Mouse (Mus musculus): ENCODE results near the gene 6430548M08Rik. TPM values are rescaled to one million over a fixed set of nuclear protein-coding genes. Genes with fewer than 3 reads are reported as not detected.
A peak's percentile ranks its signal among the peaks of the same experiment; 100 is the strongest.

Gene 6430548M08Rik
- polyA plus RNA-seq, 1 experiment from 2014 or later = 35.7 TPM

DNA sequence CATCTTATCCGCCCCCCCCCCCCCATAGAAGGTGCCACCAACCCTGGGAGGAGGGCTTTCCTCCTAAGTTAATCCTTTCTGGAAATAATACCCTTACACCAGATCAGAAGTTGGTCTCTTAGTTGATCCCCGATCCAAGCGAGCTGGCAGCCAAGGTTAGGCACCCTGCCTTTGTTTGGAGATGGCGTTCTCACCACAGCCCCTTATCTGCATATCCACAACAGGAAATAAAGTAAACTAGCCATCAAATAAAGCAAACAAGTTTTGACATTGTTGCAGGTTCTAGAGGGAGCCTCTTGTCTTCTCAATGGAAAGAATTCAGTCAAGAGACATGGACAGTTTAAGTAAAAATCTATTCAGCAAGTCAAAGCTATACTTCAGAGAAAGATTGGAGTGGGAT is 2.6 kb upstream of the 6430548M08Rik start:
- 54% methylated on average over 4 of the region's 4 CpGs for WGBS
- Histone ChIP-seq H3K27me3 (replicated peaks) (peaks cover 6% of the 10 kb centered on the region; the same call in 1 of the 2 replicates), H3K9ac (no peak overlapping the region), H3K4me1 (peaks cover 21% of the 10 kb centered on the region), H3K4me3 (no peak overlapping the region), H3K9me3 (no peaks in the 10 kb centered on the region), H3K36me3 (replicated peaks) (no peaks in the 10 kb centered on the region), H3K4me2 (no peak overlapping the region), H3K27ac (no peak overlapping the region)
- ATAC-seq (replicated peaks) = no peak

DNA sequence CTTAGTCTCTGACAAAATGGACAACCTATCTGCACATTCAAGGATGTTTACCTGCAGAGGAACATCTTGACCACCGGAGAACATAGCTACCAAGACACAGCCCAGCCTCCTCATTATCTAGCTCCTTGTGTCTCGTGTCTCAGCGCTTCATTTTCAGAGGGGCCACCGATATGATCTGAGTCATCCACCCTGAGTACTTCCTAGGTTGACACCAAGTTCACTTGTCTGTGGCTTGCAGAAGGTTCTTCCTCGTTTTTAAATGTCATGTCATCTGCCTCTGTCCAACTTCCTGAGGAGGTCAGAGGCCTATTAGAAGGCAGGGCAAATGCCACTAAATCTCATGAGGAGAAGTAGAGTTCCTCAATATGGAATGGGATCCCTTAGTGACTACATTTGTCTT is 1.4 kb upstream of the 6430548M08Rik start:
- H3K27ac ChIP-seq = no peak overlapping the region
- 90% methylated on average over 5 of the region's 5 CpGs for WGBS
- peaks cover 6% of the 10 kb centered on the region; the same call in 1 of the 2 replicates for H3K27me3 ChIP-seq (replicated peaks)
- peaks cover 21% of the 10 kb centered on the region for H3K4me1 ChIP-seq
- no peak overlapping the region for H3K9ac ChIP-seq
- no peaks in the 10 kb centered on the region for H3K9me3 ChIP-seq
- no peak overlapping the region for H3K4me3 ChIP-seq
- ATAC-seq (replicated peaks) = no peak
- 0 out of 2 replicates have a peak overlapping the region, but pooled peaks have one; percentile 77 for H3K4me2 ChIP-seq
- H3K36me3 ChIP-seq (replicated peaks) = no peaks in the 10 kb centered on the region

DNA sequence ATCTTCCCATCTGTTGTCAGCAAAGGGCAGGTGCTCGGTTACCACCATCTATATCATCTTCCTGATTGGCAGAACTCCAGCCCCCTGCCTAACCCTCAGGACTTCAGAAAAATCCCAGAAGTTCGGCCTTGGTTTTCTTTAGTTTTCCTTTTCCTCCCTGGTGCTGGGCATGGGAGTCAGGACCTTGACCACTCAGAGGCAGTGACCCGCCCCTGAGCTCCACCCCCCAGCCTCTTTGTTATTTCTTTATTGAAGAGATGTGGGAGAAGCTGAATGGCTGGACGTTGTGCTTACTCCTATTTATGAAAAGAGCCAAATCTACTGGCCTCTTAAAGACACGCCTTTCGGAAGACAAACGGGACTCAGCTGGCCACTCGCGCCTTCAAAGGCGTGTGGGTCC is 646 bp upstream of the 6430548M08Rik start:
- Histone ChIP-seq H3K4me3 (peak overlapping the region; percentile 86), H3K4me2 (peak overlapping the region; percentile 77), H3K4me1 (peaks cover 21% of the 10 kb centered on the region), H3K36me3 (replicated peaks) (no peaks in the 10 kb centered on the region), H3K27ac (peak overlapping the region; percentile 90), H3K27me3 (replicated peaks) (peaks cover 6% of the 10 kb centered on the region; the same call in 1 of the 2 replicates), H3K9me3 (no peaks in the 10 kb centered on the region), H3K9ac (peak overlapping the region; percentile 67)
- peak; percentile 34 for ATAC-seq (replicated peaks)
- 5% methylated on average over 10 of the region's 10 CpGs for WGBS

DNA sequence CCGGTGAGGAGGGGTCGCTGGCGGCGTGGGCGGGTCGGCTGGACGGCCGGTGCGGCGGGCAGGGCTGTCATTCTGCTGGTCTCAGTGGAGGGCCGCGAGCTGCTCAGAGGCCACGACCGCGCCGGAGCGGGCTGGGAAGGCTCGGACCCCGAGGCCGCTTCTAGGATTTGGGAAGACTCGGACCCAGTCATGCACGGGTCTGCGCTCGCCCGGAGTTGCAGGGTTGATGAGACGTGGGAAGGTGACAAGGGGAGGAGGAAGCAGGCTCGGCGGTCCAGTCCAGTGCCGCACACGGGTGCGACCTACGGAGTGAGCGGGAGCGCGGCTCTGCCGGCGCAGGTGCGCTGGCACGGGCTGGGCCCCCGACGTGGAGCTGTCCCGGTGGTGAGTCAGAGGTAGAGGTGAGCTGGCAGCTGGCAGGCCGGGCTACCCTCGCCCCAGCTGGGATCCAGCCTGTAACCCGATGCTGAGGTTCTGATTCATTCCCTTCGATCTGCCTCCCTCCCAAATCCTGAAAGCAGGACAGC is 426 bp downstream of the 6430548M08Rik start:
- peak overlapping the region; percentile 86 for H3K4me3 ChIP-seq
- peaks cover 21% of the 10 kb centered on the region for H3K4me1 ChIP-seq
- 1% methylated on average over 46 of the region's 46 CpGs for WGBS
- H3K9ac ChIP-seq = peak overlapping the region; percentile 81
- peak overlapping the region; percentile 77 for H3K4me2 ChIP-seq
- ATAC-seq (replicated peaks) = peak; percentile 72
- no peaks in the 10 kb centered on the region for H3K9me3 ChIP-seq
- H3K36me3 ChIP-seq (replicated peaks) = no peaks in the 10 kb centered on the region
- peak overlapping the region; percentile 88 for H3K27ac ChIP-seq
- H3K27me3 ChIP-seq (replicated peaks) = peaks cover 6% of the 10 kb centered on the region; the same call in 1 of the 2 replicates

DNA sequence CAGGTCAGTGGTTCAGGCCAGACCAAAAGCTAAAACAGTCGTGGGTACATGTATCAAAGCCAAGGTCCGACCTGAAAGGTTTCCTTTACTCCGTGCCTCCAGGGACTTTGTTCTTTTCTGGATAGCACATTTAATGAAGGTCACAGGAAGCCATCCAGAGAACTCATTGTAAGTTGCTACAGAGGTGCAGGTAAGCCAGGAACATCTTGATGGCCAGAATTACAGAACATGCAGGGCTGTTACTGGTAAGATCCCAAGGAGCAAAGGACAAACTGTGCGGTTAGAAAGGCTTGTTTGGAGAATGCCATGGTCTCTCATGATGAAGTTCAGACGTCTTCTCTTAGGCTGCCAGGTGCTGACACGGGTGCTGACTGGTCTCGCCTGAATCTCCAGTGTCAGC is 2.6 kb downstream of the 6430548M08Rik start:
- Histone ChIP-seq H3K4me2 (no peak overlapping the region), H3K4me1 (peaks cover 21% of the 10 kb centered on the region), H3K9me3 (no peaks in the 10 kb centered on the region), H3K27me3 (replicated peaks) (peaks cover 6% of the 10 kb centered on the region; the same call in 1 of the 2 replicates), H3K36me3 (replicated peaks) (no peaks in the 10 kb centered on the region), H3K27ac (no peak overlapping the region), H3K9ac (no peak overlapping the region), H3K4me3 (no peak overlapping the region)
- no peak for ATAC-seq (replicated peaks)
- WGBS = 75% methylated on average over 7 of the region's 7 CpGs

DNA sequence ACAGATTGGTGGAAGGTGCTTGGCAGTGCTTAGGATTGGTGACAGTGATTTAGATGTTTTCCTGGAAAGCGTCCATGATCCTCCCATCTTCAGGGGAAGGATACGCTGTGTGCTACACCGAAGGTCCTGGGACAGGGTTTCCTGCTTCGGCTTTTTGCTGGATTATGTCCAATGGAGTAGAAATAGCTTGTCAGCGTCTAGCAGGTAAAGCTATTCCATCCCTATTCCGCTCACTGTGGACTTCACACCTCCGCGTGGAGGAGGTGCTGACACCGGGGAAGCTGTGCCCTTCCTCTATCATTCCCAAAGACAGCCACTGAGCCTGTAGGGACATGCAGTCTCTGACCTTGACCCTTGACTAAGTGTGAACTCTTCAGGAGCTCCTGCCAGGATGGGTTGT is 4.2 kb downstream of the 6430548M08Rik start:
- 91% methylated on average over 9 of the region's 9 CpGs for WGBS
- ATAC-seq (replicated peaks) = no peak
- H3K9me3 ChIP-seq = no peaks in the 10 kb centered on the region

DNA sequence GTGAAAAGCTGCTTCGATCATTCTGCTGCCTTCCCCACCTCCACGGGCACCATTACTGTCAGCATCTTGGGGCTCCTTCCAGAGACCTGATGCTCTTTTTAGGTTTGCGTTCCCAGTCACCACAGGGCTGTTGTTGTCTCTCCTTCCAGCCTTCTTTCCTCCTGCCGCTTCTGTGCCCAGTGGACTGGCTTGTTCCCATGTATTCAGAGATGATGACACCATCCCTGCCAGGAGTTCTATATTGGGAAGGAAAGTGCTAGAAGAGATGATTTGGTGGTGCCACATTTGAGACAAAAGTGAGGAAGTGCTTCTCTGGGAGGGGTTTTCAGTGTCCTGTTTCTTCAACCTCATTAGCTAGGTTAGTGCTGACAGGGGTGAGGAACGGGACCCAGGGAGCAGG is 4.9 kb downstream of the 6430548M08Rik start:
- Histone ChIP-seq H3K9me3 (no peaks in the 10 kb centered on the region), H3K27me3 (replicated peaks) (peaks cover 6% of the 10 kb centered on the region; the same call in 1 of the 2 replicates), H3K4me2 (no peak overlapping the region), H3K9ac (no peak overlapping the region), H3K4me1 (peaks cover 16% of the 10 kb centered on the region), H3K27ac (no peak overlapping the region), H3K4me3 (no peak overlapping the region), H3K36me3 (replicated peaks) (no peaks in the 10 kb centered on the region)
- 85% methylated on average over 5 of the region's 5 CpGs for WGBS
- no peak for ATAC-seq (replicated peaks)

More for the DNA sequence above, 4.2 kb downstream of the 6430548M08Rik start:
- peaks cover 6% of the 10 kb centered on the region; the same call in 1 of the 2 replicates for H3K27me3 ChIP-seq (replicated peaks)
- no peak overlapping the region for H3K9ac ChIP-seq
- peaks cover 18% of the 10 kb centered on the region for H3K4me1 ChIP-seq
- H3K4me2 ChIP-seq = no peak overlapping the region
- H3K36me3 ChIP-seq (replicated peaks) = no peaks in the 10 kb centered on the region
- H3K27ac ChIP-seq = no peak overlapping the region
- no peak overlapping the region for H3K4me3 ChIP-seq

DNA sequence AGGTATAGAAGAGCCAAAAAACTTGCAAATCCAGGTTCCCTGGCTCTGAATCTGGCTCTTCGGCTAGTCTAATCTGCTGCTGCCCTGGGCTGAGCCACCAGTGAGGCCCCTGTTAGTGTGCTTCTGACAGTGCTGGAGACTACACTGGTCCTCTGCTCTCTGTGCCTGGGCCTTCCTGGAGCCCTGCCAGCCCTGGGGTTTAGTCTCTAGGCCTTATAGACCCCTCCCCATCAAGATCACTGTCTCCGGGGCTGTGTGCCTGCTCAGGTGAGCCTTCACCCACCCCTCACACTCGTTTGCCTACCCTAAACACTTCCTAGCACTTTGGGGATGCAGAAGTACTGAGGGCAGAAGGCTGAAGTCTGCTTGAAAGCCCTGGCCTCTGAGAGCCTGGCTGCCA is 5.5 kb downstream of the 6430548M08Rik start:
- H3K4me2 ChIP-seq = no peak overlapping the region
- peaks cover 17% of the 10 kb centered on the region for H3K4me1 ChIP-seq
- no peak overlapping the region for H3K9ac ChIP-seq
- H3K27me3 ChIP-seq (replicated peaks) = peaks cover 6% of the 10 kb centered on the region; the same call in 1 of the 2 replicates
- H3K9me3 ChIP-seq = no peaks in the 10 kb centered on the region
- no peak overlapping the region for H3K27ac ChIP-seq
- no peak for ATAC-seq (replicated peaks)
- H3K4me3 ChIP-seq = no peak overlapping the region
- H3K36me3 ChIP-seq (replicated peaks) = no peaks in the 10 kb centered on the region
- 69% methylated on average over 3 of the region's 3 CpGs for WGBS

DNA sequence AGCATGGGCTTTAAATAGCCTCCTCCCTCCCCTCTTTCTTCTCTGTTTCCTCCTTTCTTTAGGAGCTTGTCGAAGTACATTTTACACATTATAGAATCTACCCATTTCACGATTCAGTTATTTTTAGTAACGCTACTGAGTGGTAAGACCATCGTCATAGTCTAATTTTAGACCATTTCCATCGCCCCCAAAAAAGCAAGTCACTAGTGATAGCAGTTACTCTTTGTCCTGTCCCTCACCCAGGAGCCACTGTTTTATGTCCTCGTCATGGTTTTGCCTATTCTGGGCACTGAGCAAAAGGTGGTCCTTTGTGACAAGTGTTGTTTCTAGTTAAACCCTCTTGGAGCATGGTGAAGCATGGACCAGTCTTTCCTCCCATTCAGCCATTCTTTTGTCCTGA is 6.0 kb downstream of the 6430548M08Rik start:
- Histone ChIP-seq H3K27me3 (replicated peaks) (peaks cover 5% of the 10 kb centered on the region; the same call in 1 of the 2 replicates), H3K4me3 (no peak overlapping the region), H3K9me3 (no peaks in the 10 kb centered on the region), H3K4me1 (peaks cover 17% of the 10 kb centered on the region), H3K4me2 (no peak overlapping the region), H3K36me3 (replicated peaks) (no peaks in the 10 kb centered on the region), H3K9ac (no peak overlapping the region), H3K27ac (no peak overlapping the region)
- 77% methylated on average over 6 of the region's 6 CpGs for WGBS
- no peak for ATAC-seq (replicated peaks)

DNA sequence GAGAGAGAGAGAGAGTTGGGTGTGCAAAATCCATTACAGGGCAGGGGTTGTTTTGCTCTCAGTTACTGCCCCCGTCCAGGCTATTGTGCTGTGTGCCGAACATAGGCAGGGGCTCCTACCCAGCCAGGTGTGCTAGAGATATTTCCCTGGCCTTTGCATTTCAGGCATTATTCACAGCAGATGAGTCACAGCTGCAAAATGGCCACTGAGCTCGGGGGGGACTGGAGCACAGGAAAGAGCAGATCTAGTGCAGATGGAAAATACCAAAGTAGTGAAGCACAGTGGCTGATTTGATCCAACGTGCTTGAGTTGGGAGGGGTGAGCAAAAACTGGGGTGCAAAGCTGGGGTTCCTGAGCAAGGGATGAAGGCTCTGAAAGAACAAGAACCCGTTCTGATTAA is 7.0 kb downstream of the 6430548M08Rik start:
- peaks cover 17% of the 10 kb centered on the region for H3K4me1 ChIP-seq
- H3K4me2 ChIP-seq = no peak overlapping the region
- WGBS = 68% methylated on average over 5 of the region's 5 CpGs
- H3K27ac ChIP-seq = no peak overlapping the region
- H3K4me3 ChIP-seq = no peak overlapping the region
- no peaks in the 10 kb centered on the region; the same call in 1 of the 2 replicates for H3K27me3 ChIP-seq (replicated peaks)
- no peak overlapping the region for H3K9ac ChIP-seq
- no peaks in the 10 kb centered on the region for H3K36me3 ChIP-seq (replicated peaks)
- no peaks in the 10 kb centered on the region for H3K9me3 ChIP-seq
- ATAC-seq (replicated peaks) = no peak

DNA sequence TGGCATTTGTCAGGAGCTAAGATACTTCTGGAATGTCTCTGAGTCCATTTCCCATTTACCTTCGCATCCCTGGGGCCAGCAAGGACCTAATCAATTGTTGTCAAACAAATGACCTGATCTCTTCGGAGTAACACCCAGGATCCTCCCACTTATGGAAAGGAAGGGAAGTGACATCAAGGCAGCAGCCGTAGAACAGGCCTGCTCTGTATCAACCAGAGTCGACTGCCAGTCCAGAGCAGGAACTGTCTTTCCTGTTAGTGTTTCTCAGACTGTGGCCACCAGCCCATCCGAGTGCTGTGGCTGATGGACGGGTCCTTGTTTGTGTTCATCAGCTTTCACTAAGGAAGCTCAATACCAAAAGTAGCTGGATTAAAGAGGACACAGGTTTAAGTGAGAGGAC is 10.3 kb downstream of the 6430548M08Rik start:
- Histone ChIP-seq H3K27me3 (replicated peaks) (no peaks in the 10 kb centered on the region), H3K27ac (peak overlapping the region; percentile 9; the same call in 1 of the 2 replicates), H3K4me1 (peaks cover 34% of the 10 kb centered on the region), H3K4me3 (no peak overlapping the region), H3K9ac (no peak overlapping the region), H3K9me3 (no peaks in the 10 kb centered on the region), H3K4me2 (no peak overlapping the region), H3K36me3 (replicated peaks) (no peaks in the 10 kb centered on the region)
- WGBS = 60% methylated on average over 6 of the region's 6 CpGs
- no peak for ATAC-seq (replicated peaks)

DNA sequence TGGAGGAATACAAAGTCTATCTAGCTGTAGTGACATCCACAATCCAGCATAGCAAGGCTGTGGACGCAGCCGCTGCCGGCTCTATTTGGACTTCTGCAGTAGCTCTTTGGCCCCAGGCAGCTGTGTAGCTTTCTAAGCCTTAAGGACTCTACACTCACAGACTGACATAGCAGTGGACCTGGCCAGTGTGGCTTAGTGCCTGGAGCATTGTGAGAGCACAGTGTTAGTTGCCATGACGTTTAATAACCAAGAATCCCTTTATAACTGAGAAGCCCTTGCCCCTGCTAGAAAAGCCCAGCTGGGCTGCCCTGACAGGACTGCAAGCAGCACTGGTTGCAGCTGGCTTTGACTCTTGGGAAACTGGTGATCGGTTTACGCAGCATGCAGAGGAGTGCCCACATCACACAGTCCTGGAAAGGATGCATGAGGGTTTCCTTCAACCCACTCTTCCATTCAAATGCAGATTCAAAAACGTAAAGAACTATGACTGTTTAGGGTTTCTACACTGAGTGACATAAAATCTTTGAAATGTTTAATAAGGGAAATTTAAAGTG is 11.0 kb downstream of the 6430548M08Rik start:
- peak; percentile 65; the same call in 1 of the 2 replicates for ATAC-seq (replicated peaks)
- Histone ChIP-seq H3K27ac (0 out of 2 replicates have a peak overlapping the region, but pooled peaks have one; percentile 17), H3K4me3 (no peak overlapping the region), H3K9ac (no peak overlapping the region), H3K9me3 (no peaks in the 10 kb centered on the region), H3K4me2 (no peak overlapping the region), H3K27me3 (replicated peaks) (no peaks in the 10 kb centered on the region), H3K4me1 (peaks cover 34% of the 10 kb centered on the region), H3K36me3 (replicated peaks) (no peaks in the 10 kb centered on the region)
- 27% methylated on average over 7 of the region's 7 CpGs for WGBS

All from midbrain, embryonic 15.5 days (tissue).